Mouse (Mus musculus): ENCODE results near the gene Vmn2r100. TPM values are rescaled to one million over a fixed set of nuclear protein-coding genes. Genes with fewer than 3 reads are reported as not detected.

Gene Vmn2r100
- polyA plus RNA-seq (2011; ENCODE audit: insufficient read length, low read depth, missing spikeins), result 0.12 TPM in 1 of 2 replicates, not detected in the other

GRCm38 (mm10) chr17:19504432-19504831, at the start of gene Vmn2r100:
Vmn2r100 (plus strand) TSS chr17:19504732.
- Histone ChIP-seq H3K4me1 (ENCODE audit: control insufficient read depth, insufficient read depth, low read length) (no peaks in the 10 kb centered on the region), H3K4me3 (ENCODE audit: insufficient read depth, low read length) (no peak within 1 kb of the TSS), H3K27ac (ENCODE audit: insufficient read depth, low read length) (no peak within 1 kb of the TSS)
- TF ChIP-seq POLR2A (IDR thresholded peaks at IDR 0.05; ENCODE audit: low read depth, low read length), result no peak
- TF ChIP-seq CTCF (IDR thresholded peaks at IDR 0.05; ENCODE audit: borderline replicate concordance, insufficient read depth, low read length), result no peak

- TF ChIP-seq CTCF (IDR thresholded peaks at IDR 0.05; ENCODE audit: borderline replicate concordance, insufficient read depth, low read length), result no peak
- TF ChIP-seq POLR2A (IDR thresholded peaks at IDR 0.05; ENCODE audit: low read depth, low read length), result no peak
- no peaks in the 10 kb centered on the region for H3K4me1 ChIP-seq (ENCODE audit: control insufficient read depth, insufficient read depth, low read length)
- H3K4me3 ChIP-seq (ENCODE audit: insufficient read depth, low read length), result no peak overlapping the region
- H3K27ac ChIP-seq (ENCODE audit: insufficient read depth, low read length), result no peak overlapping the region
Observed at GRCm38 (mm10) chr17:19482866-19483265, 21.7 kb upstream of the Vmn2r100 start.

GRCm38 (mm10) chr17:19576927-19577326, 72.4 kb downstream of the Vmn2r100 start, which contains the start of gene Vmn2r101:
Vmn2r101 (plus strand) TSS chr17:19577227.
- H3K4me3 ChIP-seq (ENCODE audit: insufficient read depth, low read length), result no peak within 1 kb of the TSS
- no peak within 1 kb of the TSS for H3K27ac ChIP-seq (ENCODE audit: insufficient read depth, low read length)
- no peaks in the 10 kb centered on the region for H3K4me1 ChIP-seq (ENCODE audit: control insufficient read depth, insufficient read depth, low read length)
- TF ChIP-seq CTCF (IDR thresholded peaks at IDR 0.05; ENCODE audit: borderline replicate concordance, insufficient read depth, low read length), result no peak
- no peak for TF ChIP-seq POLR2A (IDR thresholded peaks at IDR 0.05; ENCODE audit: low read depth, low read length)

Other genes starting within 250 kb of the Vmn2r100 start
- gene Vmn2r99, start 142.8 kb upstream of the Vmn2r100 start, polyA plus RNA-seq (2011; ENCODE audit: insufficient read length, low read depth, missing spikeins), result not detected in 2 replicates
- gene Vmn2r101, start 72.5 kb downstream of the Vmn2r100 start, polyA plus RNA-seq (2011; ENCODE audit: insufficient read length, low read depth, missing spikeins), result not detected in 2 replicates
- not detected in 2 replicates for gene Vmn2r102, start 155.6 kb downstream of the Vmn2r100 start, polyA plus RNA-seq (2011; ENCODE audit: insufficient read length, low read depth, missing spikeins)

Data from embryonic fibroblast, embryonic 13.5 days (primary cell).